Mouse (Mus musculus) embryonic facial prominence, embryonic 15.5 days (tissue): ENCODE data around the gene Olfr1013. TPM values are rescaled to one million over a fixed set of nuclear protein-coding genes. Genes with fewer than 3 reads are reported as not detected.

ENCODE experiments used
- polyA plus RNA-seq: library from polyadenylated mRNA; unstranded; fragments of >200 nt; fragmentation: Nextera tagmentation; extraction: Ambion mirVana; gene quantifications from 2 replicates; pipeline ENCODE4 v1.2.1, GENCODE M21; 2015

The Olfr1013 gene
- polyA plus RNA-seq, 1 experiment from 2014 or later: 0.12 TPM

Other genes starting within 250 kb of the Olfr1013 start
- gene 4833423E24Rik, start 248.1 kb upstream of the Olfr1013 start, polyA plus RNA-seq: 10.8 and 11.9 TPM in 2 replicates
- not detected in 2 replicates for gene Olfr996, start 187.9 kb upstream of the Olfr1013 start, polyA plus RNA-seq
- not detected in 2 replicates for gene Olfr998, start 178.2 kb upstream of the Olfr1013 start, polyA plus RNA-seq
- gene Olfr1000, start 155.2 kb upstream of the Olfr1013 start, polyA plus RNA-seq: not detected in 2 replicates
- 0.11 TPM in 1 of 2 replicates, not detected in the other for gene Olfr1002, start 116.4 kb upstream of the Olfr1013 start, polyA plus RNA-seq
- gene Olfr154, start 102.6 kb upstream of the Olfr1013 start, polyA plus RNA-seq: not detected in 2 replicates
- gene Olfr1006, start 88.3 kb upstream of the Olfr1013 start, polyA plus RNA-seq: 0.13 TPM in 1 of 2 replicates, not detected in the other
- not detected in 2 replicates for gene Olfr1008, start 77.7 kb upstream of the Olfr1013 start, polyA plus RNA-seq
- gene Olfr1009, start 51.7 kb upstream of the Olfr1013 start, polyA plus RNA-seq: not detected in 2 replicates
- 0.25 TPM in 1 of 2 replicates, not detected in the other for gene Olfr1012, start 4.3 kb upstream of the Olfr1013 start, polyA plus RNA-seq
- gene Olfr1014, start 5.6 kb downstream of the Olfr1013 start, polyA plus RNA-seq: not detected in 2 replicates
- 0.07 and 0.47 TPM in 2 replicates for gene Olfr1015, start 14.9 kb downstream of the Olfr1013 start, polyA plus RNA-seq
- gene Olfr1016, start 35.4 kb downstream of the Olfr1013 start, polyA plus RNA-seq: 0.23 TPM in 1 of 2 replicates, not detected in the other
- not detected in 2 replicates for gene Olfr1018, start 51.4 kb downstream of the Olfr1013 start, polyA plus RNA-seq
- gene Olfr1019, start 78.4 kb downstream of the Olfr1013 start, polyA plus RNA-seq: not detected in 2 replicates
- not detected in 2 replicates for gene Olfr1020, start 79.9 kb downstream of the Olfr1013 start, polyA plus RNA-seq
- not detected in 2 replicates for gene Olfr1022, start 101.5 kb downstream of the Olfr1013 start, polyA plus RNA-seq
- not detected in 2 replicates for gene Olfr1023, start 118.5 kb downstream of the Olfr1013 start, polyA plus RNA-seq
- not detected in 2 replicates for gene Olfr1024, start 138.0 kb downstream of the Olfr1013 start, polyA plus RNA-seq
- gene Olfr1025-ps1, start 148.1 kb downstream of the Olfr1013 start, polyA plus RNA-seq: 0.59 and 0.84 TPM in 2 replicates
- 0.38 and 0.69 TPM in 2 replicates for gene Olfr1026, start 154.5 kb downstream of the Olfr1013 start, polyA plus RNA-seq
- 0.09 and 0.17 TPM in 2 replicates for gene Olfr1028, start 183.3 kb downstream of the Olfr1013 start, polyA plus RNA-seq
- 0.08 and 0.17 TPM in 2 replicates for gene Olfr1029, start 206.8 kb downstream of the Olfr1013 start, polyA plus RNA-seq
- gene Olfr1030, start 212.2 kb downstream of the Olfr1013 start, polyA plus RNA-seq: 0.11 and 0.12 TPM in 2 replicates
- gene Olfr1031, start 223.2 kb downstream of the Olfr1013 start, polyA plus RNA-seq: 0.37 and 0.39 TPM in 2 replicates
- gene Olfr1032, start 238.4 kb downstream of the Olfr1013 start, polyA plus RNA-seq: 0.27 TPM in 1 of 2 replicates, not detected in the other